Mouse (Mus musculus): ENCODE measurements around the gene Cldn6. TPM values are rescaled to one million over a fixed set of nuclear protein-coding genes. Genes with fewer than 3 reads are reported as not detected.

Cldn6 gene
- total RNA-seq (2021): not detected

- no peak for DNase-seq
- intact Hi-C loops (cut with DNase I): no loop called here
Measured at GRCm38 (mm10) chr17:23679127-23679835, at the start of gene Cldn6. Gene Cldn6 (plus strand): TSS chr17:23679249.

GRCm38 (mm10) chr17:23630195-23631020, 48.6 kb upstream of the Cldn6 start:
- intact Hi-C loops (cut with DNase I): loop anchor here (1.0 kb wide), 1 partner anchor 61 kb away; no protein-coding TSS in a partner anchor
- peak; percentile 87 to 89 for DNase-seq

GRCm38 (mm10) chr17:23631241-23631640, 47.8 kb upstream of the Cldn6 start:
- no peak for DNase-seq
- intact Hi-C loops (cut with DNase I): no loop called here

GRCm38 (mm10) chr17:23644613-23645495, 34.2 kb upstream of the Cldn6 start, which contains the start of gene Mmp25:
Gene Mmp25 (minus strand): TSS chr17:23645277.
- intact Hi-C loops (cut with DNase I): no loop called here
- DNase-seq: no peak

- no peak for DNase-seq
- intact Hi-C loops (cut with DNase I): no loop called here
Measured at GRCm38 (mm10) chr17:23645894-23646293, 33.2 kb upstream of the Cldn6 start.

GRCm38 (mm10) chr17:23651363-23651762, 27.7 kb upstream of the Cldn6 start:
- intact Hi-C loops (cut with DNase I): no loop called here
- no peak for DNase-seq

GRCm38 (mm10) chr17:23653324-23653723, 25.7 kb upstream of the Cldn6 start:
- intact Hi-C loops (cut with DNase I): no loop called here
- DNase-seq: no peak

- intact Hi-C loops (cut with DNase I): no loop called here
Measured at GRCm38 (mm10) chr17:23654001-23654400, 25.0 kb upstream of the Cldn6 start.

GRCm38 (mm10) chr17:23654410-23654809, 24.6 kb upstream of the Cldn6 start:
- intact Hi-C loops (cut with DNase I): no loop called here
- no peak for DNase-seq

More at GRCm38 (mm10) chr17:23654001-23654400, 25.0 kb upstream of the Cldn6 start:
- DNase-seq: no peak

- intact Hi-C loops (cut with DNase I): no loop called here
- no peak for DNase-seq
Measured at GRCm38 (mm10) chr17:23658450-23658849, 20.6 kb upstream of the Cldn6 start.

GRCm38 (mm10) chr17:23660117-23660875, 18.8 kb upstream of the Cldn6 start, which contains the start of gene Bicdl2:
Gene Bicdl2 (plus strand): TSS chr17:23660506.
- peak in 1 of 2 experiments; percentile 38 for DNase-seq
- intact Hi-C loops (cut with DNase I): loop anchor here (5.0 kb wide), 1 partner anchor 47 kb away; no protein-coding TSS in a partner anchor

GRCm38 (mm10) chr17:23660876-23661200, 18.2 kb upstream of the Cldn6 start:
- no peak for DNase-seq
- intact Hi-C loops (cut with DNase I): loop anchor here (5.0 kb wide), 1 partner anchor 46 kb away; no protein-coding TSS in a partner anchor

GRCm38 (mm10) chr17:23661526-23661925, 17.5 kb upstream of the Cldn6 start:
- DNase-seq: peak in 1 of 2 experiments; percentile 33
- intact Hi-C loops (cut with DNase I): loop anchor here (5.0 kb wide), 1 partner anchor 46 kb away; no protein-coding TSS in a partner anchor

- peak in 1 of 2 experiments; percentile 48 for DNase-seq
- intact Hi-C loops (cut with DNase I): loop anchor here (5.0 kb wide), 1 partner anchor 43 kb away; no protein-coding TSS in a partner anchor
Measured at GRCm38 (mm10) chr17:23664556-23665021, 14.5 kb upstream of the Cldn6 start.

GRCm38 (mm10) chr17:23665511-23665910, 13.5 kb upstream of the Cldn6 start:
- DNase-seq: no peak
- intact Hi-C loops (cut with DNase I): no loop called here

- DNase-seq: no peak
- intact Hi-C loops (cut with DNase I): no loop called here
Measured at GRCm38 (mm10) chr17:23670516-23671074, 8.5 kb upstream of the Cldn6 start.

- intact Hi-C loops (cut with DNase I): no loop called here
- DNase-seq: no peak
Measured at GRCm38 (mm10) chr17:23671519-23671918, 7.5 kb upstream of the Cldn6 start.

- no peak for DNase-seq
- intact Hi-C loops (cut with DNase I): no loop called here
Measured at GRCm38 (mm10) chr17:23672761-23673160, 6.3 kb upstream of the Cldn6 start.

- intact Hi-C loops (cut with DNase I): no loop called here
- peak; percentile 94 to 95 for DNase-seq
Measured at GRCm38 (mm10) chr17:23673424-23674073, 5.5 kb upstream of the Cldn6 start, which contains the start of the genes Hcfc1r1 and Thoc6. Gene Hcfc1r1 (plus strand): TSS chr17:23673596. Gene Thoc6 (minus strand): TSS chr17:23673882.
